In genomic region chr7:67607669-67608347, GRCm38 (mm10) we compare ENCODE assay signal across 11 mouse cellular contexts. TPM values are rescaled to one million over a fixed set of nuclear protein-coding genes. Genes with fewer than 3 reads are reported as not detected.
DNase-seq lines count a peak whose midpoint lies in the region; ATAC-seq and TF ChIP-seq lines count a peak whose summit lies in the region.
"Had no signal": no experiment of that assay in that cellular context is flagged by ENCODE, and none has a peak within 500 bp of the region (broad histone marks: within the 10 kb centered on the region; RNA-seq: fewer than 3 reads in every experiment).

No protein-coding gene starts in this region.

- DNase-seq in heart, adult 18-20 months, result no peak
- peak; percentile 15 to 42 for DNase-seq in lung, adult 18-20 months
- no peak for DNase-seq in lung, adult 2 months
- DNase-seq in hindbrain, postnatal 0 days (ENCODE audit: low spot score), result no peak
- no peak for DNase-seq in cerebellum, postnatal 36 days
- DNase-seq: adrenal gland, adult 8-10 months; thymus, postnatal 36 days had no signal

- H3K9me3 ChIP-seq in heart, embryonic 12.5 days (replicated peaks), result no peaks in the 10 kb centered on the region
- no peaks in the 10 kb centered on the region for H3K9me3 ChIP-seq in hindbrain, postnatal 0 days (ENCODE audit: low read length)
- no peaks in the 10 kb centered on the region for H3K9me3 ChIP-seq in midbrain, embryonic 15.5 days
- H3K9me3 ChIP-seq: embryonic facial prominence, embryonic 12.5 days had no signal

- 0 out of 2 replicates have a peak overlapping the region, but pooled peaks have one; percentile 4 for H3K4me2 ChIP-seq in heart, embryonic 12.5 days
- H3K4me2 ChIP-seq in hindbrain, postnatal 0 days (ENCODE audit: low read depth, low read length), result no peak overlapping the region
- no peak overlapping the region for H3K4me2 ChIP-seq in midbrain, embryonic 15.5 days
- H3K4me2 ChIP-seq: embryonic facial prominence, embryonic 12.5 days had no signal

- TF ChIP-seq POLR2A in lung, adult 2 months (IDR thresholded peaks at IDR 0.05; ENCODE audit: borderline replicate concordance, extremely low read depth, low read depth, low read length), result no peak

- no peaks in the 10 kb centered on the region for H3K27me3 ChIP-seq in heart, embryonic 12.5 days (replicated peaks)
- no peaks in the 10 kb centered on the region for H3K27me3 ChIP-seq in hindbrain, postnatal 0 days (ENCODE audit: insufficient read depth, low read length)
- no peaks in the 10 kb centered on the region for H3K27me3 ChIP-seq in midbrain, embryonic 15.5 days (replicated peaks)
- H3K27me3 ChIP-seq: embryonic facial prominence, embryonic 12.5 days had no signal

- H3K36me3 ChIP-seq in heart, embryonic 12.5 days, result no peaks in the 10 kb centered on the region
- no peaks in the 10 kb centered on the region for H3K36me3 ChIP-seq in hindbrain, postnatal 0 days (ENCODE audit: insufficient read depth, low read length)
- no peaks in the 10 kb centered on the region for H3K36me3 ChIP-seq in midbrain, embryonic 15.5 days (replicated peaks)
- H3K36me3 ChIP-seq: embryonic facial prominence, embryonic 12.5 days had no signal

- peak overlapping the region; percentile 71 for H3K27ac ChIP-seq in heart, embryonic 12.5 days (ENCODE audit: poor library complexity, severe bottlenecking)
- peak overlapping the region; percentile 15; the same call in 1 of the 2 replicates for H3K27ac ChIP-seq in hindbrain, postnatal 0 days
- H3K27ac ChIP-seq in midbrain, embryonic 15.5 days, result no peak overlapping the region

- no peak for TF ChIP-seq CTCF in lung, adult 2 months (IDR thresholded peaks at IDR 0.05; ENCODE audit: insufficient read depth, low read length)
- no peak for TF ChIP-seq CTCF in hindbrain, postnatal 0 days (IDR thresholded peaks at IDR 0.05; ENCODE audit: low read depth)

- H3K4me3 ChIP-seq in heart, embryonic 12.5 days, result no peak overlapping the region
- H3K4me3 ChIP-seq in lung, adult 2 months (replicated peaks; ENCODE audit: extremely low read depth, low read depth, low read length), result no peak overlapping the region
- no peak overlapping the region for H3K4me3 ChIP-seq in hindbrain, postnatal 0 days (ENCODE audit: low read length)
- H3K4me3 ChIP-seq in midbrain, embryonic 15.5 days, result no peak overlapping the region
- H3K4me3 ChIP-seq: embryonic facial prominence, embryonic 12.5 days had no signal

- H3K4me1 ChIP-seq in heart, embryonic 12.5 days (replicated peaks), result peaks cover 12% of the 10 kb centered on the region
- no peaks in the 10 kb centered on the region; the same call in 1 of the 2 replicates for H3K4me1 ChIP-seq in lung, adult 2 months (ENCODE audit: control insufficient read depth, insufficient read depth, low read length)
- H3K4me1 ChIP-seq in hindbrain, postnatal 0 days (ENCODE audit: insufficient read depth, low read length), result 0 out of 2 replicates have a peak, but pooled peaks cover 4% of the 10 kb centered on the region
- peaks cover 12% of the 10 kb centered on the region; the same call in 1 of the 2 replicates for H3K4me1 ChIP-seq in midbrain, embryonic 15.5 days

- H3K9ac ChIP-seq in heart, embryonic 12.5 days, result no peak overlapping the region
- H3K9ac ChIP-seq in hindbrain, postnatal 0 days (replicated peaks; ENCODE audit: low read length), result no peak overlapping the region
- no peak overlapping the region for H3K9ac ChIP-seq in midbrain, embryonic 15.5 days
- H3K9ac ChIP-seq: embryonic facial prominence, embryonic 12.5 days had no signal

- WGBS in heart, embryonic 12.5 days, result 50% methylated on average over 5 of the region's 5 CpGs
- WGBS in lung, adult 2 months, result 77% methylated on average over 5 of the region's 5 CpGs
- 59% methylated on average over 5 of the region's 5 CpGs for WGBS in hindbrain, postnatal 0 days
- 47% methylated on average over 5 of the region's 5 CpGs for WGBS in midbrain, embryonic 15.5 days

- ATAC-seq in heart, embryonic 12.5 days (ENCODE audit: insufficient number of reproducible peaks, low FRiP score), result no peak
- no peak for ATAC-seq in hindbrain, postnatal 0 days
- ATAC-seq in midbrain, embryonic 15.5 days (replicated peaks), result 0 out of 2 replicates have a peak, but pooled peaks have one; percentile 33
- ATAC-seq in inflammation-experienced regulatory T-cells, adult 6 months, result no peak

RNA-seq across cellular contexts. Expression of gene Lrrc28, which starts 37.3 kb away (rescaled TPM):
- polyA plus RNA-seq in heart, embryonic 12.5 days (2016; fragmentation: Nextera tagmentation; extraction: Ambion mirVana), result 10.3 and 14.9 TPM in 2 replicates
- total RNA-seq in heart, adult 18-20 months (2021), result 10 to 100 TPM; 12.8 to 13.9 TPM
- polyA plus RNA-seq in lung, adult 2 months (2012; rRNA removed), result 18.9 and 25.4 TPM in 2 replicates
- total RNA-seq in hindbrain, postnatal 0 days (2014; rRNA removed), result 43.2 and 48.5 TPM in 2 replicates
- 22.4 and 22.6 TPM in 2 replicates for polyA plus RNA-seq in hindbrain, postnatal 0 days (2015; fragmentation: Nextera tagmentation; extraction: Ambion mirVana)
- 26.0 and 28.5 TPM in 2 replicates for polyA plus RNA-seq in midbrain, embryonic 15.5 days (2015; fragmentation: Nextera tagmentation; extraction: Ambion mirVana)
- polyA plus RNA-seq in inflammation-experienced regulatory T-cells, adult 6 months (2017; shearing (Covaris generic)), result 10 to 100 TPM; 13.5 to 21.1 (median 19.5) TPM

RNA-seq across cellular contexts. Expression of gene Ttc23, which starts 39.4 kb away (rescaled TPM):
- 19.2 and 20.6 TPM in 2 replicates for polyA plus RNA-seq in heart, embryonic 12.5 days (2016; fragmentation: Nextera tagmentation; extraction: Ambion mirVana)
- total RNA-seq in heart, adult 18-20 months (2021), result 10 to 100 TPM; 16.7 to 18.2 TPM
- polyA plus RNA-seq in lung, adult 2 months (2012; rRNA removed), result 4.6 and 10.0 TPM in 2 replicates
- total RNA-seq in hindbrain, postnatal 0 days (2014; rRNA removed), result 4.3 and 5.3 TPM in 2 replicates
- 6.2 and 8.2 TPM in 2 replicates for polyA plus RNA-seq in hindbrain, postnatal 0 days (2015; fragmentation: Nextera tagmentation; extraction: Ambion mirVana)
- polyA plus RNA-seq in midbrain, embryonic 15.5 days (2015; fragmentation: Nextera tagmentation; extraction: Ambion mirVana), result 7.5 and 7.7 TPM in 2 replicates
- polyA plus RNA-seq in inflammation-experienced regulatory T-cells, adult 6 months (2017; shearing (Covaris generic)), result 1 to 10 TPM in 1 of 3 experiments, under 1 TPM in 2; 0.42 to 1.8 (median 0.64) TPM

Comparison
In these comparisons a context has a peak if more than half of its experiments do, and no peak if none do; other contexts are left out.
1. DNase-seq: peak in lung, adult 18-20 months (2 of 2); none in heart, adult 18-20 months (0 of 2), lung, adult 2 months (single experiment), hindbrain, postnatal 0 days (single experiment) and cerebellum, postnatal 36 days (0 of 2).